Mouse (Mus musculus): ENCODE data around the gene Rab4a. TPM values are rescaled to one million over a fixed set of nuclear protein-coding genes. Genes with fewer than 3 reads are reported as not detected.

The Rab4a gene
- total RNA-seq, 2 experiments from 2014 or later: 8.0 to 9.5 TPM

DNA sequence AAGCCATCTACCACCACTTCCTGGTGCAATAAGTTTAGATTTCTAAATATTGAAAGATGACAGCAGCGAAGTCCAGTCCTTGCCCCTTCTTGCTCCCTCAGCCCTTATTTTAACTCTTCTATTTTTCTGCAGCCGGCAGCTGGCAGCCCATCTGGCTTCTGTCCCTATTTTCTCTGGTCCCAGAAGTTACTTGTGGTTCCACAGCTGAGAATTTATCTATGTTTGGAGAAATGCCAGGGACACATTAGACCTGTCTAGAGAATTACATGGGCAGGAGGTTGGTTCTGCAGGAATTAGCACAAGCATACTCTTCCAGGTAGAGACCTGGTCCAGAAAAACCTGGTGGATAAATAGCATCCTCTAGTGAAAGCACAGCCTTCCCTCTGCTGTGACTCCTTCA lies 72.1 kb downstream of the Rab4a start:
- no peak for DNase-seq
- intact Hi-C loops (cut with DNase I): no loop called here

DNA sequence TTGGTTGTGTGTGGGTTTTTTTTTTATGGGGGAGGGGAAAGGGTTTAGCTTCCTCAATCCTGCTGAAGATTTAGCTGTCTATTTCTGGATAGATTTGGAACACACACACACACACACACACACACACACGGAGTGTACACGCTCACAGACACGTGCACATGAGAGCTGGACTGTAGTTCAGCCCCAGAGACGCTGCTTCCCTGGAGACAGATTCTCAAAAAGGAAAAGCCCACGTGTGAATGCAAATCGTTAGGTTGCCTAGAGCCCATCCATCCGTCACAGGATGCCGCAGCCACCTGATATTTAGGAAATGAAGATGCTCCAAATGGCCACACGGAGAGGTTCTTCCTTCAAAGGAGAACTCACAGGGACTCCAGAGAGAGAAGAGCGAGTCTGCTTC lies 74.5 kb downstream of the Rab4a start:
- no peak for DNase-seq
- intact Hi-C loops (cut with DNase I): no loop called here

- intact Hi-C loops (cut with DNase I): no loop called here
- DNase-seq: no peak
These were observed 75.1 kb downstream of the Rab4a start for GRCm38 (mm10) chr8:123880821-123881350.

GRCm38 (mm10) chr8:123882412-123882811 lies 76.6 kb downstream of the Rab4a start:
- intact Hi-C loops (cut with DNase I): no loop called here
- DNase-seq: no peak

- intact Hi-C loops (cut with DNase I): no loop called here
These were observed 77.3 kb downstream of the Rab4a start for GRCm38 (mm10) chr8:123883094-123883493.

More at GRCm38 (mm10) chr8:123883094-123883493, 77.3 kb downstream of the Rab4a start:
- no peak for DNase-seq

Other genes starting within 250 kb of the Rab4a start
- gene Rhou, start 152.1 kb upstream of the Rab4a start, total RNA-seq (2021): 10 to 100 TPM; 11.2 to 13.1 TPM
- gene Ccsap, start 54.2 kb downstream of the Rab4a start, total RNA-seq (2021): 1 to 10 TPM; 3.1 to 3.2 TPM
- 100 to 1,000 TPM; 224 to 226 TPM for gene Acta1, start 88.8 kb downstream of the Rab4a start, total RNA-seq (2021)
- gene Nup133, start 143.3 kb downstream of the Rab4a start, total RNA-seq (2021): 10 to 100 TPM; 14.5 to 14.6 TPM
- gene Abcb10, start 177.1 kb downstream of the Rab4a start, total RNA-seq (2021): 10 to 100 TPM; 39.6 to 45.6 TPM
- gene Taf5l, start 215.4 kb downstream of the Rab4a start, total RNA-seq (2021): 10 to 100 TPM; 22.0 to 24.9 TPM
- gene Urb2, start 215.5 kb downstream of the Rab4a start, total RNA-seq (2021): 1 to 10 TPM; 7.0 to 8.6 TPM